Mouse (Mus musculus) erythroid progenitor cell, adult 5-6 weeks (primary cell): ENCODE measurements around the gene Gm11569. TPM values are rescaled to one million over a fixed set of nuclear protein-coding genes. Genes with fewer than 3 reads are reported as not detected.
"Not testable (repeated sequence)": the region's sequence is repeated elsewhere in the genome, so short reads cannot be mapped to it uniquely, and the experiment has no call there.

ENCODE experiments used
- ATAC-seq: replicated peaks from 2 replicates; pipeline ENCODE4 v1.8.0; 2016; ENCODE audit warnings: moderate number of reproducible peaks, mild to moderate bottlenecking, moderate TSS enrichment, inconsistent platforms; ENCODE audit not compliant: poor library complexity, low FRiP score, severe bottlenecking
- total RNA-seq, 2 experiments: library from RNA; stranded (forward) in 1 of 2; stranded (reverse) in 1 of 2; fragments of 150-400 nt in 1 of 2; fragments of 186-747, 209-891 nt in 1 of 2; gene quantifications; 2 replicates each; pipeline versions ENCODE4 v1.2.3 to v1.2.4; 2015 to 2017; ENCODE audit warnings: low replicate concordance in 2 of 2

Gene Gm11569
- total RNA-seq (2015; ENCODE audit: low replicate concordance) (not detected in 2 replicates), total RNA-seq (2017; ENCODE audit: low replicate concordance) (not detected in 2 replicates)

DNA sequence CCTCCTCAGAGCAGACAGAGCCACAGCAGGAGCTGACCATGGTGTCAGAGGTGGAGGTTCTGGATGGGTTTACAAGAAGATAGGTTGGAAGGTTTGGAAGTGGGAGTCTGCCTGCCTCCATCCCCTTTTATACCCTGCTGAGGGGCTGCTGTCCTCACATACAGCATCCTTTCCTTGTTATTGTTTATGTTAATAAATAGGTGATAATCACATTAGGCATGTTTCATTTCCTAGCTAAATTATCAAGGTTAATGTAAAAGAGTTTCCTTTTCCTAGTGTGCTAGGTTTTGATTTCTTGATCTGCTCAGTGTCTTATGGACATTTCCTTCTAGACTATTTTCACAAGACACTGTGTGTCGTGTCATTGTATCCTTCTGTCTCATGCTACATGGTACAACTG lies at the start of gene Gm11569:
Gm11569 (minus strand) TSS at position 101 of the 400 bp plus-strand sequence.
- ATAC-seq, result not testable (repeated sequence)

GRCm38 (mm10) chr11:99846746-99847145 lies 48.0 kb upstream of the Gm11569 start:
- ATAC-seq, result no peak

DNA sequence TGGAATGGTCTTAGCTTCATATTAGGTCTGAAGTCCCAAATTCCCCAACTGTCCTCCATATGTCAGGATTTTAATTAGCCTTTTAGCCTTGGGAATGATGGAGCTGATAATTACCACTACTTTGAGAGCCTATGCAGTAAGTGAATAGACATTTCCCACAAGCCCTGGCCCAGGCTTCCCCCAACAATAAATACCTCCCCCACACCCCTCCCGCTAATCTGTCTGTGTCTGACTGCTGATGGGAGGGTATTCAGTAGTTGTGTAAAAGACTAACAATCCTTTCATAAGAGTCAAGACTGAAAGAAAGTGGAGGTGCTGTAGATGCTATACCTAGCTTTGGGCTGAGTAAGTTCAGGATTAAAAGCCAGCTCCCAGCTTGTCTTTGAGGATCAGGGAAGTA lies 43.5 kb upstream of the Gm11569 start:
- no peak for ATAC-seq

- ATAC-seq, result no peak
Observed at GRCm38 (mm10) chr11:99837966-99838365, 39.2 kb upstream of the Gm11569 start, which contains the start of gene 2300003K06Rik. TSS of gene 2300003K06Rik (minus strand) at chr11:99838066.

DNA sequence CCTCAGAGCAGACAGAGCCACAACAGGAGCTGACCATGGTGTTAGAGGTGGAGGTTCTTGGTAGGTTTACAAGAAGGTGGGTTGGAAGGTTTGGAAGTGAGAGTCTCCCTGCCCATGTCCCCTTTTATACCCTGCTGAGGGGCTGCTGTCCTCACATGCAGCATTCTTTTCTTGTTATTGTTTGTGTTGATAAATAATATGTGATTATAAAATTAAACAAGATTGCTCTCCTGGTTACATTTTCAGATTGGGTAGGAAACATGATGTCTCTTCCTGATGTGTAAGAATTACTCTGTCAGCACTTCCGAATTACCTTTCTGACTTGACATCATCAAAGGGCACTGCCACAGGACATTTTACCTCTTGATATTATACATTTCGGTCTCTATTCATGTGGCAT lies 16.8 kb upstream of the Gm11569 start, which contains the start of gene Gm11564:
Gm11564 (minus strand) TSS at position 101 of the 400 bp plus-strand sequence.
- ATAC-seq, result not testable (repeated sequence)

DNA sequence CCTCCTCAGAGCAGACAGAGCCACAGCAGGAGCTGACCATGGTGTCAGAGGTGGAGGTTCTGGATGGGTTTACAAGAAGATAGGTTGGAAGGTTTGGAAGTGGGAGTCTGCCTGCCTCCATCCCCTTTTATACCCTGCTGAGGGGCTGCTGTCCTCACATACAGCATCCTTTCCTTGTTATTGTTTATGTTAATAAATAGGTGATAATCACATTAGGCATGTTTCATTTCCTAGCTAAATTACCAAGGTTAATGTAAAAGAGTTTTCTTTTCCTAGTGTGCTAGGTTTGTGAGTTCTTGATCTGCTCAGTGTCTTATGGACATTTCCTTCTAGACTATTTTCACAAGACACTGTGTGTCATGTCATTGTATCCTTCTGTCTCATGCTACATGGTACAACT lies 11.1 kb upstream of the Gm11569 start, which contains the start of gene Krtap4-13:
Krtap4-13 (minus strand) TSS at position 101 of the 400 bp plus-strand sequence.
- ATAC-seq, result not testable (repeated sequence)

DNA sequence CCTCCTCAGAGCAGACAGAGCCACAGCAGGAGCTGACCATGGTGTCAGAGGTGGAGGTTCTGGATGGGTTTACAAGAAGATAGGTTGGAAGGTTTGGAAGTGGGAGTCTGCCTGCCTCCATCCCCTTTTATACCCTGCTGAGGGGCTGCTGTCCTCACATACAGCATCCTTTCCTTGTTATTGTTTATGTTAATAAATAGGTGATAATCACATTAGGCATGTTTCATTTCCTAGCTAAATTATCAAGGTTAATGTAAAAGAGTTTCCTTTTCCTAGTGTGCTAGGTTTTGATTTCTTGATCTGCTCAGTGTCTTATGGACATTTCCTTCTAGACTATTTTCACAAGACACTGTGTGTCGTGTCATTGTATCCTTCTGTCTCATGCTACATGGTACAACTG lies 5.6 kb upstream of the Gm11569 start, which contains the start of gene Gm11554:
Gm11554 (minus strand) TSS at position 101 of the 400 bp plus-strand sequence.
- not testable (repeated sequence) for ATAC-seq

DNA sequence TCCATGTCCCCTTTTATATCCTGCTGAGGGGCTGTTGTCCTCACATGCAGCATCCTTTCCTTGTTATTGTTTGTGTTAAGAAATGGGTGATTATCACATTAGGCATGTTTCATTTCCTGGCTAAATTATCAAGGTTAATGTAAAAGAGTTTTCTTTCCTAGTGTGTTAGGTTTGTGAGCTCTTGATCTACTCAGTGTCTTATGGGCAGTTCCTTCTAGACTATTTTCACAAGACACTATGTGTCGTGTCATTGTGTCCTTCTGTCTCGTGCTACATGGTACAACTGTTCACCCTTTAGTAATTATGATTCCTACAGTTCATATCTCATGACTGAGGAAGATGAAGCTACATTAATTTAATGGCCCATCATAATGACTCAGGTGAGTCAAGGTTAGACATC lies 5.4 kb downstream of the Gm11569 start, which contains the start of gene Gm11596:
Gm11596 (minus strand) TSS at position 101 of the 400 bp plus-strand sequence.
- no peak for ATAC-seq

DNA sequence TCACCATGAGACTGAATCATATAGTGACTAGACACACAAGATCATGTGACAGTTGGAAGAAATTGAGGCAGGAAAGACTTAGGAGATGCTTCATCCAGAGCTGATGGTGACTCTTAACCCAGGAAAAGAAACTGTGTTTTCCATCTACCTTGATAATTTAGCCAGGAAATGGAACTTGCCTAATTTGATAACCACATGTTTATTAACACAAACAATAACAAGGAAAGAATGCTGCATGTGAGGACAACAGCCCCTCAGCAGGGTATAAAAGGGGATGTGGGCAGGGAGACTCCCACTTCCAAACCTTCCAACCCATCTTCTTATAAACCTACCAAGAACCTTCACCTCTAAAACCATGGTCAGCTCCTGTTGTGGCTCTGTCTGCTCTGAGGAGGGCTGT lies 13.8 kb downstream of the Gm11569 start, which contains the start of gene Krtap4-9:
Krtap4-9 (plus strand) TSS at position 301 of the 400 bp plus-strand sequence.
- ATAC-seq, result not testable (repeated sequence)

DNA sequence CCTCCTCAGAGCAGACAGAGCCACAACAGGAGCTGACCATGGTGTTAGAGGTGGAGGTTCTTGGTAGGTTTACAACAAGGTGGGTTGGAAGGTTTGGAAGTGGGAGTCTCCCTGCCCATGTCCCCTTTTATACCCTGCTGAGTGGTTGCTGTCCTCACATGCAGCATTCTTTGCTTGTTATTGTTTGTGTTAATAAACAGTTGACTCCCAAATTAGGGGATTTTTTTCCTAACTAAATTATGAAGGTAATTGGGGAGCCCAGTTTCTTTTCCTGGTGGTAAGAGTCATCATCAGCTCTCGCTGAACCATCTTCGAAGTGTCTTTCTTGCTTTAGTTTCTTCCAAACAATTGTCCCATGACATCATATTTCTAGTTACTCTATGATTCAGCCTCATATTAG lies 18.1 kb downstream of the Gm11569 start, which contains the start of gene Krtap4-8:
Krtap4-8 (minus strand) TSS at position 101 of the 400 bp plus-strand sequence.
- no peak for ATAC-seq

DNA sequence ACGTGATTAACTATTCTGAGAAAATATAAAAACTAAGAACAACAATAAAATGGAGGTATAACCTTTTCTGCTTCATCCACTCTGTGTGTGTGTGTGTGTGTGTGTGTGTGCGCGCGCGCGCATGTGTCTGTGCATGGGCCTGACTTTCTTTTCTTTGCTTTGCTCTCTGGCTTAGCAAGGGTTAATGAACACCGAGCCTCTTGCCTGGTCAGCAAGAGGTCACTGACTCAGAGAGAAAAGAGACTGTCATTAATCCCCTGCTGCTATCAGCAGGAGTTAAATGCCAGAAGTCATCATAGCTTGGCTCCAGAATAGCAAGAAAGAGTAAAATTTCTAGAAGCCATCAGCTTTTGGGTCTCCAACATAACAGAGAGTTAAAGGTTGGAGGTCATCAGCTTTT lies 20.3 kb downstream of the Gm11569 start:
- ATAC-seq, result no peak

- not testable (repeated sequence) for ATAC-seq
Observed at GRCm38 (mm10) chr11:99772813-99773212, 25.9 kb downstream of the Gm11569 start, which contains the start of gene Gm11595. TSS of gene Gm11595 (minus strand) at chr11:99772913.

- no peak for ATAC-seq
Observed at GRCm38 (mm10) chr11:99768410-99768809, 30.3 kb downstream of the Gm11569 start.

DNA sequence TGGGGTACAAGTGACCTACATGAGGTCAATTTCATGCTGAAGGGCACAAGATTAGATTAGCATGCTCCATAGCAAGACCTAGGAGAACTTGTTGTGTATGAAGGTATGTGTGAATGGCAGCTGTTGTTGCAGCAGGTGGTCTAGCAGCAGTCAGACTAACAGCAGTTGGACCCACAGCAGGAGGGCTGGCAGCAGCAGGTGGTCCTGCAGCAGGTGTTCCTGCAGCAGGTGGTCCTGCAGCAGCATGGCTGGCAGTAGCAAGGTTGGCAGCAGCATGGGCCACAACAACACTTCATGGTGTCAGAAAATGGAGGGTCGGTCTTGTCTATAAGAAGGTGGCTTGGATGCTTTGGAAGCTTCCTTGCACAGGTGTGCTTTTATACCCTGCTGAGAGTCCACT lies 39.9 kb downstream of the Gm11569 start:
- no peak for ATAC-seq

Other genes starting within 250 kb of the Gm11569 start
Only the 30 nearest of the 43 such genes appear.
- gene Gm11937, start 188.7 kb downstream of the Gm11569 start, total RNA-seq (2015; ENCODE audit: low replicate concordance), result not detected in 2 replicates
- gene Gm11937, start 188.7 kb downstream of the Gm11569 start, total RNA-seq (2017; ENCODE audit: low replicate concordance), result not detected in 2 replicates
- not detected in 2 replicates for gene Krtap2-4, start 184.1 kb downstream of the Gm11569 start, total RNA-seq (2015; ENCODE audit: low replicate concordance)
- gene Krtap2-4, start 184.1 kb downstream of the Gm11569 start, total RNA-seq (2017; ENCODE audit: low replicate concordance), result not detected in 2 replicates
- not detected in 2 replicates for gene Gm11562, start 178.5 kb downstream of the Gm11569 start, total RNA-seq (2015; ENCODE audit: low replicate concordance)
- not detected in 2 replicates for gene Gm11562, start 178.5 kb downstream of the Gm11569 start, total RNA-seq (2017; ENCODE audit: low replicate concordance)
- gene Krtap4-1, start 170.7 kb downstream of the Gm11569 start, total RNA-seq (2015; ENCODE audit: low replicate concordance), result not detected in 2 replicates
- gene Krtap4-1, start 170.7 kb downstream of the Gm11569 start, total RNA-seq (2017; ENCODE audit: low replicate concordance), result not detected in 2 replicates
- not detected in 2 replicates for gene Krtap4-2, start 163.8 kb downstream of the Gm11569 start, total RNA-seq (2015; ENCODE audit: low replicate concordance)
- not detected in 2 replicates for gene Krtap4-2, start 163.8 kb downstream of the Gm11569 start, total RNA-seq (2017; ENCODE audit: low replicate concordance)
- not detected in 2 replicates for gene Krtap4-7, start 154.8 kb downstream of the Gm11569 start, total RNA-seq (2015; ENCODE audit: low replicate concordance)
- gene Krtap4-7, start 154.8 kb downstream of the Gm11569 start, total RNA-seq (2017; ENCODE audit: low replicate concordance), result not detected in 2 replicates
- not detected in 2 replicates for gene Gm11555, start 148.7 kb downstream of the Gm11569 start, total RNA-seq (2015; ENCODE audit: low replicate concordance)
- gene Gm11555, start 148.7 kb downstream of the Gm11569 start, total RNA-seq (2017; ENCODE audit: low replicate concordance), result not detected in 2 replicates
- gene Gm11563, start 140.0 kb downstream of the Gm11569 start, total RNA-seq (2015; ENCODE audit: low replicate concordance), result not detected in 2 replicates
- not detected in 2 replicates for gene Gm11563, start 140.0 kb downstream of the Gm11569 start, total RNA-seq (2017; ENCODE audit: low replicate concordance)
- not detected in 2 replicates for gene Krtap4-6, start 133.0 kb downstream of the Gm11569 start, total RNA-seq (2015; ENCODE audit: low replicate concordance)
- not detected in 2 replicates for gene Krtap4-6, start 133.0 kb downstream of the Gm11569 start, total RNA-seq (2017; ENCODE audit: low replicate concordance)
- not detected in 2 replicates for gene Gm14190, start 108.2 kb downstream of the Gm11569 start, total RNA-seq (2015; ENCODE audit: low replicate concordance)
- not detected in 2 replicates for gene Gm14190, start 108.2 kb downstream of the Gm11569 start, total RNA-seq (2017; ENCODE audit: low replicate concordance)
- gene Gm14180, start 64.6 kb downstream of the Gm11569 start, total RNA-seq (2015; ENCODE audit: low replicate concordance), result not detected in 2 replicates
- not detected in 2 replicates for gene Gm14180, start 64.6 kb downstream of the Gm11569 start, total RNA-seq (2017; ENCODE audit: low replicate concordance)
- not detected in 2 replicates for gene Gm11595, start 26.0 kb downstream of the Gm11569 start, total RNA-seq (2015; ENCODE audit: low replicate concordance)
- gene Gm11595, start 26.0 kb downstream of the Gm11569 start, total RNA-seq (2017; ENCODE audit: low replicate concordance), result not detected in 2 replicates
- gene Krtap4-8, start 18.2 kb downstream of the Gm11569 start, total RNA-seq (2015; ENCODE audit: low replicate concordance), result not detected in 2 replicates
- not detected in 2 replicates for gene Krtap4-8, start 18.2 kb downstream of the Gm11569 start, total RNA-seq (2017; ENCODE audit: low replicate concordance)
- not detected in 2 replicates for gene Krtap4-9, start 13.7 kb downstream of the Gm11569 start, total RNA-seq (2015; ENCODE audit: low replicate concordance)
- gene Krtap4-9, start 13.7 kb downstream of the Gm11569 start, total RNA-seq (2017; ENCODE audit: low replicate concordance), result not detected in 2 replicates
- gene Gm11596, start 5.5 kb downstream of the Gm11569 start, total RNA-seq (2015; ENCODE audit: low replicate concordance), result not detected in 2 replicates
- gene Gm11596, start 5.5 kb downstream of the Gm11569 start, total RNA-seq (2017; ENCODE audit: low replicate concordance), result not detected in 2 replicates
- not detected in 2 replicates for gene Gm11554, start 5.5 kb upstream of the Gm11569 start, total RNA-seq (2015; ENCODE audit: low replicate concordance)
- not detected in 2 replicates for gene Gm11554, start 5.5 kb upstream of the Gm11569 start, total RNA-seq (2017; ENCODE audit: low replicate concordance)
- not detected in 2 replicates for gene Krtap4-13, start 11.0 kb upstream of the Gm11569 start, total RNA-seq (2015; ENCODE audit: low replicate concordance)
- not detected in 2 replicates for gene Krtap4-13, start 11.0 kb upstream of the Gm11569 start, total RNA-seq (2017; ENCODE audit: low replicate concordance)
- gene Gm11564, start 16.7 kb upstream of the Gm11569 start, total RNA-seq (2015; ENCODE audit: low replicate concordance), result not detected in 2 replicates
- not detected in 2 replicates for gene Gm11564, start 16.7 kb upstream of the Gm11569 start, total RNA-seq (2017; ENCODE audit: low replicate concordance)
- not detected in 2 replicates for gene 2300003K06Rik, start 39.1 kb upstream of the Gm11569 start, total RNA-seq (2015; ENCODE audit: low replicate concordance)
- not detected in 2 replicates for gene 2300003K06Rik, start 39.1 kb upstream of the Gm11569 start, total RNA-seq (2017; ENCODE audit: low replicate concordance)
- not detected in 2 replicates for gene Krtap4-16, start 52.7 kb upstream of the Gm11569 start, total RNA-seq (2015; ENCODE audit: low replicate concordance)
- gene Krtap4-16, start 52.7 kb upstream of the Gm11569 start, total RNA-seq (2017; ENCODE audit: low replicate concordance), result not detected in 2 replicates
- gene Gm11568, start 59.0 kb upstream of the Gm11569 start, total RNA-seq (2015; ENCODE audit: low replicate concordance), result not detected in 2 replicates
- not detected in 2 replicates for gene Gm11568, start 59.0 kb upstream of the Gm11569 start, total RNA-seq (2017; ENCODE audit: low replicate concordance)
- gene Gm11559, start 65.5 kb upstream of the Gm11569 start, total RNA-seq (2015; ENCODE audit: low replicate concordance), result not detected in 2 replicates
- gene Gm11559, start 65.5 kb upstream of the Gm11569 start, total RNA-seq (2017; ENCODE audit: low replicate concordance), result not detected in 2 replicates
- not detected in 2 replicates for gene Krtap9-1, start 74.5 kb upstream of the Gm11569 start, total RNA-seq (2015; ENCODE audit: low replicate concordance)
- gene Krtap9-1, start 74.5 kb upstream of the Gm11569 start, total RNA-seq (2017; ENCODE audit: low replicate concordance), result not detected in 2 replicates
- gene Gm11567, start 80.3 kb upstream of the Gm11569 start, total RNA-seq (2015; ENCODE audit: low replicate concordance), result not detected in 2 replicates
- not detected in 2 replicates for gene Gm11567, start 80.3 kb upstream of the Gm11569 start, total RNA-seq (2017; ENCODE audit: low replicate concordance)
- not detected in 2 replicates for gene Krtap31-1, start 109.0 kb upstream of the Gm11569 start, total RNA-seq (2015; ENCODE audit: low replicate concordance)
- gene Krtap31-1, start 109.0 kb upstream of the Gm11569 start, total RNA-seq (2017; ENCODE audit: low replicate concordance), result not detected in 2 replicates
- gene Gm11565, start 115.8 kb upstream of the Gm11569 start, total RNA-seq (2015; ENCODE audit: low replicate concordance), result not detected in 2 replicates
- not detected in 2 replicates for gene Gm11565, start 115.8 kb upstream of the Gm11569 start, total RNA-seq (2017; ENCODE audit: low replicate concordance)
- gene Krtap31-2, start 137.4 kb upstream of the Gm11569 start, total RNA-seq (2015; ENCODE audit: low replicate concordance), result not detected in 2 replicates
- not detected in 2 replicates for gene Krtap31-2, start 137.4 kb upstream of the Gm11569 start, total RNA-seq (2017; ENCODE audit: low replicate concordance)
- gene Krtap9-5, start 149.5 kb upstream of the Gm11569 start, total RNA-seq (2015; ENCODE audit: low replicate concordance), result not detected in 2 replicates
- not detected in 2 replicates for gene Krtap9-5, start 149.5 kb upstream of the Gm11569 start, total RNA-seq (2017; ENCODE audit: low replicate concordance)
- not detected in 2 replicates for gene Krtap29-1, start 180.1 kb upstream of the Gm11569 start, total RNA-seq (2015; ENCODE audit: low replicate concordance)
- gene Krtap29-1, start 180.1 kb upstream of the Gm11569 start, total RNA-seq (2017; ENCODE audit: low replicate concordance), result not detected in 2 replicates
- not detected in 2 replicates for gene Krtap16-1, start 187.7 kb upstream of the Gm11569 start, total RNA-seq (2015; ENCODE audit: low replicate concordance)
- gene Krtap16-1, start 187.7 kb upstream of the Gm11569 start, total RNA-seq (2017; ENCODE audit: low replicate concordance), result not detected in 2 replicates